Mouse (Mus musculus): ENCODE measurements at regions not wholly inside any gene's neighbourhood (a gene's known extent, or its start where the extent isn't known, plus 50 kb on each side); places are given as distances from the start of the nearest gene placed in this dataset.

DNA sequence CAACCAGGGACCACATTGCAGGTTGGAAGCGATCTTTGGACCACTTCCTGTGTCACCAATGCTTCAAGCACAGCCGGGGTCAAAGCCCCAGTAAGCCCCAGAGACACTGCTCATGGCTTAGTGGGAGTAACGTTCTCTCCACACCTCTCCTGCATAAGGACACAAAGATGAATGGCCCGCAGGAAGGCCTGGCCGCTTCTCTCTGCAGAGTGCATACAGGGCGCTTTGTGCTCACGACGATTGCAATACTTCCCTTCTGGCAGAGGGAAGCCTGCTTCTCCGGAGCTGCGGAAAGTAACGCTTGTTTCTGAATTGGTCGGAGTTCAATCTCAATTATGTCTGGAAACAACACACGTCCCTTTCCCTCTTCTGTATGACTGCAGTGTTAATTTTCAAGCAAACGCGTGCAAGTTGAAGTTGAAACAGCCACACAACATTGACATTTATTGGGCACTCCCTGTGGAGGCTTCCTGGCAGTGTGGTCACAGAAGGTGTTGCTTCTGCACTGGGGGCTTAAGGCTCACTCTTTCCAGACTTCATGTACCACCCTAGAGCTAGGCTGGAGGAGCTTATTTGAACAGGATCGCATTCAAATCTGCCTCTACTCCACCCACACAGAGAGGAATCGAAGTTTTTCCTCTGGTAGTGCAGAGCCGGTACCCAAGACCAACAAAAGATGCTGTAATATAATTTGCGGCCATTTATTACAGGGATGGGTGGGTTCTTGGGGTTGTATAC is 168.4 kb downstream of the Ndfip2 start:
- no peak for DNase-seq (ENCODE audit: low read depth, low spot score)

DNA sequence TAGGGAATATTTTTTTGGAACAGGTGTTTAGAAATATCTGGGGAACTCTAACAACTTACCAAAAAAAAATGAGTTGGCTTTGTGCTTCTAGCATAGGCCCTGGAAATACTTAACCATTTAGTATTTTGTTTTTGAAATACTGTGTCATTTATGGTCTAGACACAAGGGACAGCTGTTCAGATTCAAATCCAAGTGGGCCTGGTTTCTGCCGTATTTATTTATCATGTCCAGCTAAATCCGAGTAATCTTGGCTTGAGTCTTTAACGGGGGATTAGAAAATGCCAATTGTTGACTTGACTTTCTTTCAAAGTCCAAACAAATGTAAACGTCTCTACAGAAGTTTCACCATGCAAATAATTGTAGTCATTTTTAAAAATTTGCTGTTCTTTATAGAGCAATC is 159.6 kb downstream of the Ndfip2 start:
- DNase-seq (ENCODE audit: low read depth, low spot score): no peak

DNA sequence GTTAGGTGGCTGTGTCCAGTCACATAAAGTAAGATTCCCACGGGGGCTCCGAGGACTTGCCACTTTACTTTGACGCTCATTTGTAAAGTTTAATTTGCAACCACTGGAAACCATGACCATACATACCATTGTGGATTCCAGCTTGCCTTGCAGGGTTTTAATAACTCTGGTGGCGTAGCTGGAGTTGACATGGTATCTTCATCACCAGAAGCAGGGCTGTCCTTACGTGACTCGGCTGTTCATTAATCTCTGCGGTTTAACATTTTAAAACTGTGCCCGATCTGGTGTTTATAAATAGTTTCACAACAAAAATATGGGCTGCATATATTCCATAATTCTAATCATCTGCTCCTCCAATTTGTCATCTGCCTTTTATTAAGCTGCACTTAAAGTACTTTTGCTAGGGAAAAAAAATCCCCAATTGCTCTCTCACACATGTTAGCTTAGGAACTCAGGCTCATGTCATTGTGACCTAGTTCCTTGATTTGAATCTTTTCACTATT is 159.1 kb downstream of the Ndfip2 start:
- no peak for DNase-seq (ENCODE audit: low read depth, low spot score)

DNA sequence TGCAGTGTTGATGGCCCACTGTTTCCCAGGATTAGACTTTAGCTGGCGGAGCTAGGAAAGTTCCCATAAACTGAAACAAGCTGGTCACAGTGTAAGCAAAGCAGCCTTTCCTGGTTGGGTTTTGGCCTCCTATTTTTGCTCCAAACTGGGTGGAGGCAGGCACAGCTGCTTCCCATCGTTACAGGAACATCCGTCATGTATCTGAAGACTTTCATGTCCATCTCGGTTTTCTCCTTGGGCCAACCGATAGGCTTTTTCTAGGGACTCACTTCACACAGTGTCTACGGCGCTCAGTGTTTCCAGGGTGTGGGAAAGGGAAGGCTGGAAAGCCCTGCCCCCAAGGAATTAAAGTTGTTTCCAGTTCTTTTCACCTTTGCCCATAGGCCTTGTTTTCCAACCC is 158.6 kb downstream of the Ndfip2 start:
- no peak for DNase-seq (ENCODE audit: low read depth, low spot score)

DNA sequence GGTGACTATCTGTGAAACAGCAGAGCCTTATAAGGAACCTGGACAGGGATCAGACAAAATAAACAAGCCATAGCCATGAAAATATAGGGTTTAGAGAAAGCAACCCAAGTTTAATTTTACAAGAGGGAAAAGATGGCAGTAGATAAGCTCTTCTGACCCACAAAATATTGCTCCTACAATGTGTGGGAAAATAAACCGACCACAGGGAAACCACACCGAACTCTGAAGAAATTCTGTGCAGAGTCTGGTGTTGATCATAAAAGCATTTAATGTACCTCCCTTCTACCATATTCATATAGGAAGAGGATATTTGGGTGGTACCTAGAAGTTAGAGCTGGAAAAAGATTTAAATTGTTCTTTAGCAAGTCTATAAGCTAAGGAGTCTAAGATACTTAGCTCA is 146.3 kb downstream of the Ndfip2 start:
- DNase-seq (ENCODE audit: low read depth, low spot score): no peak

DNA sequence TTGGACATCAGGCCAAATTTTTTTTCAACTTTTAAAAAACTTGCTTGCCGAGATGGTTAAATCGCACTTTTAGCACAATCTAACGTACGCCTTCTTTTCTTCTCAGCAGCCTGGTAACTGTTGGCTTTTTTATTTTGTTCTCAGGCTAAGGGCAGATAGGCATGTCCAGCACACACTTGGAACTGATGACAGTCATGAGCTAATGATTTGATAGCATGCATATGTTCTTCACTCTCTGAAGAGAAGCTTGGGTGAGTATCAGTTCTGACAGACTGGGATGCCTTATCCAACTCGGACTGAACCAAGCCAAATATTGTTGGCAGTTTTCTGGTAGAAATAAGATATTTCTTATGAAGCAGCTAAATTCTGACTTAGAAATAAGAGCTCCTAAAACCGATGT is 145.9 kb downstream of the Ndfip2 start:
- no peak for DNase-seq (ENCODE audit: low read depth, low spot score)

DNA sequence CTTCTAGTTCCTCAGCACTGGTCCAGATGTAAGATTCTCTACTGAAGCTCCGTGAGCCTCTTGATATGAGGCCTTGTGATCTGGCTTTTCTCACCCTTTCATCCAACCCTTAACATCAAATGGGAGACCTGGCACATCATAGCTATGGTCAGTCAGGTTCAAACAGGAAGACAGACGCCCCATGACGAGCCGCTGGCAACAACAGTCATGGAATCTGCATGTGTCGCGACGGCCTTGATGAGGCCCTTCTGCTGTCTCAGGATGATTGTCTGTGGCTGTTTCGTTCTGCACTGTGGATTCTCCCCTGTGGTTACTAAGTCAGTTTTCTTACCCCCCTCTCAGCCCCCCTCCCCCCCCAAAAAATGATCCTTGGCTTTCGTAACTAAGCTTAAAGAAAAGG is 144.9 kb downstream of the Ndfip2 start:
- no peak for DNase-seq (ENCODE audit: low read depth, low spot score)

DNA sequence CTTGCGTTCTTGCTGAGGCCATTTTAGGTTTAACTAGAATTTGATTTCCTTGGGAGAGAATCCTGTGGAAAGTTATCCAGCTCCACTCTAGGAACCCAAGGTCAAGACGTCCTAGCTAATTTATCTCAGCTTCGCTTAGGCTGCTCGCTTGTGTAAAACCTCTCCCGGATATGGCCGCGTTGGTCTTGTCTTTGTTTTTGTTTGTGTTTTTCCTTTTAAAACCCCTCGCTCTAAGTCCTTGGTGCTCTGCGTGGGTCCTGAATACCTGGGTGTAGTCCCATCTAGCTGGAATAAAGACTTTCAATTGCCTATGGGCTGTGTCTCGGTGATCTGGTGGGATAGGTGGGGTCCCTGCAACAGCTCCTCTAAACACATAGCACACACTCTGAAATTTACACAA is 144.2 kb downstream of the Ndfip2 start:
- no peak for DNase-seq (ENCODE audit: low read depth, low spot score)

DNA sequence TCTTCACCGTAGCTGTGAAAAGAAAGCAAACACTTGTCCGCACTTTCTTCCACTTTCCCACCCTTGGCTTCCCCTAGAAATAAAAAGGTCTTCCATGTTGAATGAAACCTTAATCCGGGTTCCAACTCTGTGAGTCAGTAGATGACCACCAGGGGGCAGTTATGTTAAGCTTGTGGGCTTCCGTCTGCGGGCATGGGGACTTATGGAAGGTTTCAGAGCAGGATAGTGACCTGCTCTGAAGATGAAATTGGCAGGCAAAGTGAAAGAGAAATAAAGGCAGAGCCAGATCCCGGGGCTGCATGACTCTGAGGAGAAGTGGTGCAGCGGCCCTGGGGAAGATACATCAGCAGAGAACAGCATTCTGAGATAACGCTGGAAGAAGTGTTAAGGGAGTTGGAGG is 139.1 kb downstream of the Ndfip2 start:
- DNase-seq (ENCODE audit: low read depth, low spot score): peak; percentile 78

DNA sequence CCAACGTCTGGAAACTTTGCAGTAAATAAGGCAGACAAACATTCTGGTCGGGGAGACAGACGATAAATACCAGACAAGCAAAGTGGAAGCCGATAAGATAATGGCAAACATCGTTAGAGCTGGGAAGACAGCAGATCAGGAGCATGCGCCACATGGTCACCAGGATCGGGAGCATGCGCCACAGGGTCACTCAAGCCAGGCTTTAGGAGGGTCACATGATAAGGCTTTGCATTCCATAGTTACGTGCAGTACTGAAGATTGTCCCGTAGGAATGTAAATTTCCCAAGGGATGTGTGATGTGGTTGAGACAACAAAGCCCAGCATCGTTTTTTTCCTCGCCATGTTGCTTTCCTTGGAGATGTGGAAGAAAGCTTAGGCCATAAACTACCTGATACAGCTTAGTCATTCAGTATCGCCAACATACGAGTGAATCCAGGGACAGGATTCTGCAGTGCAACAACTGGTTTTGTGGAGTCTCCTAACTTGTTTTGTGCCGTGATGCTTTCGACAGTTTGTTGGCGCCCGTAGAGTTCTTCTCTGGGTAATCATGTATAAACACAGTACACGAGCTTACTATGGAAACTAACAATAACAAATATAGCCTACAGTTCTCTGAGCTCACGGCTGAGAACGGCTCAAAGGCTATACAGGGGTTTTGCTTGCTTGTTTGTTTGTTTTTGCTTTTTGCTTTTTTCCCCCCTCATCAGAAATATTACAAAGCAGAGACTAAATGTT is 133.9 kb downstream of the Ndfip2 start:
- DNase-seq (ENCODE audit: low read depth, low spot score): no peak

DNA sequence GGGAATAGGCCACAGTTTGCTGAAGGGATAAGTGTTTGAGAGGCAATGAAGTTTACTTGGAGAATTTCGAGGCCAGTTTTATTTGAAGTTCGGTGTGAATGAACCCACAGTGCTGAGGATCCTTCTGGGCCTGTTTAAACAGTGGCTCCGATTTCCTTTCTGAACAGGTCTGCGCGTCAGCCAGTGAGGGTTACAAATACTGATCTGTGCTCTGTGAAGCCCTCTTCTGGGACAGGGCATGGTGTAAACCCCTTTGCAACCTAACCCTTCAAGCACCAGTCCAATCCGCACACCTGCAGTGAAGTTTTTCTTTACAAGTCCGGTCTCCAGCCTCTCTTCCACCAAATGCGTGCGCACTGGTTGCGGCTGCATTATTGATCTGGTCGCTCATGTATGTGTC is 133.1 kb downstream of the Ndfip2 start:
- DNase-seq (ENCODE audit: low read depth, low spot score): no peak

DNA sequence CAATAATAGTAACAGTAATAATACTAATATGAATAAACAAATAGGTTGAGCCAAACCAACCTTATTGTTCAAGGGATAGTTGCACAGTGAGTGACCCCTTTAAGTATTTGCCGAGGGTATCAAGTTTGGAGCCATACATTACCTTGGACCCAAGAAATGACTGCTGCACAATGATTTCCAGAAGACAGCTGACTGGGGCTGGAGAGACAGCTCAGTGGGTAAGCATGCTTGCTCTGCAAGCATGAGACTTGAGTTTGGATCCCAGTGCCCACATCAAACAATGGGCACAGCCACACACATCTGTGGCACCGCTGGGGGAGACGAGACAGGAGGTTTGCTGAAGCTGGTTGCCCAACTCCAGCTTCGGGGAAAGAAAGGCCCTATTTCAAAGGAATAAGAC is 126.7 kb downstream of the Ndfip2 start:
- no peak for DNase-seq (ENCODE audit: low read depth, low spot score)

DNA sequence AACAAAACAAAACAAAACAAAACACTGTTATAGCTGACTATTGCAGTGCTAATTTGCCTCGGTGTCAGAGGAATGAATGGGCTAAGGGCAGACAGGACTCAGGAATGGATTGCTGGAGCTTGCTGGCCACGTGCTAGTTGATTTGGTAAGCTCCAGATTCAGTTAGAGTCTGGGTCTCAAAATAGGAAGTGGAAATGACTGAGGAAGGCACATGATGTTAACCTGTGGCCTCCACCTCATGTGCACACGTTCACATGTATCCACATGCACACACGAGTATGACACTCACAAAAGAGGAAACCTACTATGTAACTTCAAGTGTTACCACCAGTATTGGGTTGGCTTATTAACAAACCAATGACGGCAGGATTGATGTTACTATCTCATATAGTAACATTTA is 125.0 kb downstream of the Ndfip2 start:
- no peak for DNase-seq (ENCODE audit: low read depth, low spot score)

DNA sequence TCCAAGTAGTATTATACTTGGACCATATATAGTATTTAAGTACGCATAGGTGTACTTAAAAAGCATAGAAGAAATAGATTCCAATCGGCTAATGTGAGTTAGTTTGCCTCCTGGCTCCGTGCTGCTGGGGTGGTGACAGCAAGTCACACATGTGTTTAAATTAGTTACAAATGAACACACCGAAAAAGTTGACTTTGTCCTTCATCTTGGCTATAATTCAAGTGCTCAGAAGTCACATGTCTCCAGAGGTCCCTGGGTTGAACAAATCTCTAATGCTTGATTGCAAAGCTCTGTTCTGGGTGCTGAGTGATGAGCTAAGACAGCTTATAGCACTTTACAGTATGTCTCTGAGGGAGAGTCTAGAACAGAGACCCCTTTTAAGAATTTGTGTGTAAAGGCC is 121.7 kb downstream of the Ndfip2 start:
- DNase-seq (ENCODE audit: low read depth, low spot score): no peak

DNA sequence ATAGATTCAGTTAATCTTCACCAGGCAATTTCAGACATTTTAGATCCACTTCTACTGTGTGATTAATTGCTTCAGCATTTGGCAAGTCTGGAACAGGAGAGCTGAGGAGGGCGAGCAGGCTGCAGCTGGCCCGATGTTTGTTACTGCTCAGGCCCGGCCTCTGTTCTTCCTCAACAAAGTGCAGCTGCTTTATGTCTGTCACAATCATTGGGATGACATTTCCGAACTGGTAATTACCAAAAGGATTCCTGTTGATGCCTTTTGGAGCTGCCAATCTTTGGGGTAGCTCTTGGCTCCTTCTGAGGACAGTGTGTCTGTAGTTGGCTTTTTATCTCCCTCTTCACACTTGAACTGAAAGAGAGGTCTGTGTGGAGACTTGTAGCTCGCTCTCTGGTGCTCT is 119.4 kb downstream of the Ndfip2 start:
- peak; percentile 35 for DNase-seq (ENCODE audit: low read depth, low spot score)

DNA sequence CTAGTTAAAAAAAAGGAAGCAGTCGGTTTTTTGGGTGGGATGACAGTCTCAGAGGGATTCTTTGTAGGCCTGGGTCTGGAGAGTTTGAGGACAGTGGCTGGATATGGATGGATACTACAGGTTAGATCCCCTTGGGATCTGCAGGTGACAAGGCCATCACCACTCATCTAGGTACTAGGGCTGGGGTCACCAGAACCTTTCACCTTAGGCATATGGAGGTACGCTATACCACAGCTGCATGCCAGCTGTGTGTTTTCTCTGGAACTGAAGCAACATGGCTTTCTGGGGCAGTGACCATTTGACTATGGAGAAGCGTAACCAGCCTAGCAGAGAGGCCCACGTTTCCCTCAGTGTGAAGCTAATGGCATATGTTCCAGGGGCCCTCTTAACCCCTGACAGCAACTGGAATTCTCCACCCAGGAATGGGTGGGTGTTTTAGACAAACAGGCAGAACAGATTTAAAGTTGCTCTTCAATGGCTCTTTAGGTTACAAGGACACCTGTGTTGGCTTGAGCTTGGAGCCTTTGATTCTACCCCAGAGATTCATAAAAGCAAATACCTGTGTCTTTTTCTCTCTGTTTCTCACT is 118.8 kb downstream of the Ndfip2 start:
- DNase-seq (ENCODE audit: low read depth, low spot score): no peak

DNA sequence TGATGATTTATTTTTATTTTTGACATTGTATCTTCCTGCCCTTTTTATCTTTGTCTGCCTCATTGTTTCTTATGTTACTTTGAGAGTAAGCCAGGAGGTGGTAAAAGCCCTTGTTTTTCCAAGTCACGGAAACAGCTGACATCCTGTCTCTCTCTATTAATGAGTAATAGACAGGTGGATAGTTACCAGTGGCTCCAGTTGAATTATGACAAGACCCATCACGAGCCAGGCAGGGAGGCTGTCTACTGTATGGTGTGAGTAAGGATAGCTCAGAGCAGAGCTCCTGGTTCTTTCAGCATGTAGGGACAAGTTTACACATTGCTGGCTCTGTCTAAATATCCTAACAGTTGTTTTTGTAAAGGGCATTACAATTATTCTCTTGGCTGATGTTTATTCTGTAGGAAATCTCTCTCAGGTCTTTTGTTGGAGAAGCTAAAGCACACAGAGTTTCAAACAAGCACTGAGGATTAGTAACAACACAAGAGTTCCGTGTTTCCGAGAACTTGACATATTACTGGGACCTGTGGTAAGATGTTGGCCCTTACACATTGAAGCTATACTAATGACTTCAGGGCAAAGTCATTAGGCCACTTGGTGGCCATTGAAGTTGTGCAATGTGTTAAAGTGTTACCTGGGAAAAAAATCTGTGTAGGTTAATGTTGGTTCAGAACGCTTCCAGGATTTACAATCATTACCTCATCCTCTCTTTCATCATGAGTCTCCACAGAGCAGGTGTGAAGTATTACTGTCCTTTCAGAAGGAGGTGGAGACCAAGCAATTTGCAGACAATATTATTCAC is 111.5 kb downstream of the Ndfip2 start:
- no peak for DNase-seq (ENCODE audit: low read depth, low spot score)

DNA sequence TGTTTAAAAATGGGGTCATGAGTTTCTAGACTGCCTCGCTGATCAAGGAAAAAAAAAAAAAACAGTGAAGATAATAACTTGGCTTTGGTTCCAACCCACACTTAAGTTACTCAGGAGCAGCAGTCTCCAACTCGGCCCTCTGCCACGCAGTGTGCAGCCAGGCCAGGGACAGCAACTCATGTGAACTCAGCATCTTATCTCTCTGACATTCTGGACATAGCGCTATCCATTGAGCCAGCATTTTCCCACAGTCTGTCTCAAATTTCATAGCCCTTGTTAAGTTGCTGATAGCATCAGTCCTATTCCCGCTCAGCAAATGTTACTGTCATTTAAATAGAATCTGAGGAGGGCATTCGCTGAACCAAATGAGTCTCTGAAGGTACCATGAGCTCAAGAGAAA is 102.2 kb downstream of the Ndfip2 start:
- DNase-seq (ENCODE audit: low read depth, low spot score): no peak

DNA sequence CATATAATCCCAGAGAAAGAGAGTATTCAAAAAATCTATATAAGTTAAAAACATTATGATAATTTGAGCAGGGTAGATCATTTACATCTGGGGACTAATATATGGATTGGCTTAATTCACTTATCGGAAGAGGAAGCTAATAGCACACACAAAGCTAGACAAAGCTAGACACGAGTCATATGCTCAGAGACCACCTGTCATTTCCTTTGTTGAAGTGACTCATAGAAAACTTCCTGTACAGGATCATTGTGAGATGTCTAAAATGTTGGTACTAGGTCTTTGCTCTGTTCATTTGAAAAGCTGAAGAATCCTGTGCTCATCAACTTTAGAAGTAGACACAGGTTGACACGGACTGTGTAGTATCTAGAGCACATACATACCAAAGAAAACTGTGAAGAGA is 101.5 kb downstream of the Ndfip2 start:
- DNase-seq (ENCODE audit: low read depth, low spot score): no peak
